Mouse (Mus musculus): ENCODE results near the gene Jak1.

DNA sequence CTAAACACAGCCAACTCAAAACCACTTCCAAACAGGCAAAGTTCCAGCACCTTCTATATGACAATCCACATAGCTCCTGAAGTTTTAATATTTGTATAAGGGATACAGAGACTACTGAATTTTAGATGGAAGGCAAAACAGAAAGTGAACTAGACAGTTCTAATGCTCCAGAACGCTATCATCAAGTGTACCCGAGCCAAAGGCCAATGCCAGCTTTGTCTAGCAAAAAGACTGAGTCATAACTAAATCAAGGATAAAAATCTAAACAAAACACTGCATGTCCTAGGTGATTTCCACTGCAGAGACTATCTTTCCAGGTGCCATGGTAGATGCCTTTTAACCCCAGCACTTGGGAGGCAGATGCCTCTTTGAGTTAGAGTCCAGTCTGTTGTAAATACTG, 68.7 kb downstream of the Jak1 start:
- no peak for TF ChIP-seq USF1 (IDR thresholded peaks at IDR 0.05; ENCODE audit: low read depth)
- TF ChIP-seq MYOG (IDR thresholded peaks at IDR 0.05; ENCODE audit: control insufficient read depth in 1 of 3, insufficient read depth in 1 of 3, insufficient read length in 2 of 3, low read depth in 2 of 3) = no peak
